Mouse (Mus musculus) retina, postnatal 7 days (tissue): ENCODE results near the gene Slco3a1.

ENCODE experiments used
- DNase-seq: peaks from one replicate; pipeline ENCODE4 v3.0.0-alpha.2; 2012; ENCODE audit warnings: low read depth, low spot score

The Slco3a1 gene

DNA sequence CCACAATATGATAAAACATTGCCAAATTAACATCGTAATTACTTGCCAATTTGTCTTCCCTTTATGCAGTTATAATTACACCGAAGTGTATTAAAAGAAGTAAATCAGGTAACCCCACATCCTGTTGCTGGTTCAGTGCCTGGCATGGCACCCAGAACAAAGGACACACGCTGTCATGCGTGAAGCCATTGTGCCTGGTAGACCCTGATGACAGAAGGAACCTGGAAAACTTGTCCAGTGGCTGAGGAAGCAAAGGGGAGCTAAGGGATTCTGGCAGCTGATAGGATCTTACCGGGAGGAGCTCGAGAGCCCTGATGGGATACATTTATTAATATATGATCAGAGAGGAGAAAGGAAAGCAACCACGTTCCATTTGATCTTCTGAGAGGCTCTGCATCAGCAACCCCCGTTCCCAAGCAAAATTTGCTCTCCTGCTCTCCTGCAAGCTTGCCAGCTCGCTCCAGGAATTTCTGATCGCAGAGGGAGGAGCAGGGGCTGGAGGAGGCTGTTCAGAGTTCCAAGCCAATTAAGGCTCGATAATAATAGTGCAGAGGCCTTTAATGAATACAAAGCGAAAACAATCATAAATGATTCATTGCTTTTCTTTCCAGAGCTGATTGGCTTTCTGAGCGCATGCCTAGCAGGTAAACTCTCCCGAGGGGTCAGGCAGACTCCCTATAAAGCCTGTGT lies 250.8 kb downstream of the Slco3a1 start:
- no peak for DNase-seq

DNA sequence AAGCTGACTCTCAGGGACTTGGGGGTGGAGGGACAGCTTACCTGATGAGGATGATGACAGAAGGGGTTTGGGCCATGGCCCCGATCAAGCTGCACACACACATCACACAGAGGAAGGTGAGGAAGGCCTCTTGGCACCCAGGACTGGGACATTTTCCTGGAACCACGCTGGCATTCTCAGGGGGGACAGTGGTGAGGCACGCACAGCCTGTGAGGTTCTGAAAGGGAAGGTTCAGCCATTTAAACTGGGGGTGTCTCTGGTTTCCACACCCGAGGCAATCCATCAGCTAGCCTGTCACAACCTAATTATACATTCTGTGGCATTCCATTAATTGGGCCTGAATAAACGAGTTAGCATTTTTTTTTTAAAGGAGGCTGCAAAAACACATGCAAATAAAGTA lies 251.5 kb downstream of the Slco3a1 start:
- DNase-seq, result no peak

DNA sequence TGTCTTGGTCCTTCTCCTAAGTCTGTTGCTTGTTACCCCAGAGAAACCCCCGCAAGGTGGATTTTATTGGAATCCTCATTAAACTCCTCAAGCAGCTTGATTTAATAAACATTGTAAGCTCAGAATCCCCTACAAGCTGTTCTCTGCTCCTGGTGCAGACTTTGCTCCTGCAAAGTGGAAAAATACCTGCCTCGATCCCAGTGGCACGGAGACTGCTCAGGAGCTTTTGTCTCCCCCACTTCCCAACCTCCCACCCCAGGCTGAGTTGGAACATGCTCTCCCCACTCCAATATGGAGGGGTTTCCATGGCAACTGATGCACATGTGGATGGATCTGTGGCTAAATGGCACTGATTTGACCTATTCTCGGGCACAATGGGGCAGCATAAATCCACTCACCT lies 268.0 kb downstream of the Slco3a1 start:
- no peak for DNase-seq

DNA sequence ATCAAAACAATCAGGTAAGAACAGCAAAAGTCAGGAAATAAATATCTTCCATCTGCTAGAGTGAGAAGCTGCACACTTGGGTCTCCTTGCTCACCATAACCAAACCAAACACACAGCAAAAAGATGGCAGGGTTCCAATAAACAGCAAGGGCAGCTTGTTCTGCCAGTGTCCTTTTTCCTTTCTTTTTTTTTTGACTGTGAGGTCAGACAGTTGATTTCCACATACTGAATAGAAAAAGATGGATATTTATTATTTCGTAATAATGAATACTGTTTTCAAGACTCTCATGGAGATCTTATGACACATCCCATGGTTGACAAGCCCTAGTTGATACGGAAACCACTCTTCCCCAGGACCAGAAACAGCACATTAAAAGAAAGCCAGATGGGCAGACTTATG lies 274.2 kb downstream of the Slco3a1 start:
- DNase-seq, result no peak

DNA sequence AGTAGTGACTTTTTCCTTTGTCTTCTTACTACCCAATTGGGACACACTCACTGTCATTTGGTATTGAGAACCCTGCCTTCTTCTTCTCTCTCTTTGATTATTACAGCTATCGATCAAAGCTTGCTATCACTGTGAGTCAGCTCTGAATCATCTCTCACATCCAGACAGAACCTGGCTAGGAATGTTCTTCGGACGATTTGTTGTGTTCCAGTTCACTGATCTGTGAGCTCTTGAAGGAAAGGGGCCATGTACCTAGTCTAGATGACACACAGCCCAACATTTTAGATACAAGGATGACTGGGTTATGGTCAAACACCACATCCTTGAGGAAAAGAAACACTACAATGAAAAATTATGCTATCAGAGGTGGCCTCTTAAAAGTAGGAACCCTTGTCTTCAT lies 275.2 kb downstream of the Slco3a1 start:
- no peak for DNase-seq

DNA sequence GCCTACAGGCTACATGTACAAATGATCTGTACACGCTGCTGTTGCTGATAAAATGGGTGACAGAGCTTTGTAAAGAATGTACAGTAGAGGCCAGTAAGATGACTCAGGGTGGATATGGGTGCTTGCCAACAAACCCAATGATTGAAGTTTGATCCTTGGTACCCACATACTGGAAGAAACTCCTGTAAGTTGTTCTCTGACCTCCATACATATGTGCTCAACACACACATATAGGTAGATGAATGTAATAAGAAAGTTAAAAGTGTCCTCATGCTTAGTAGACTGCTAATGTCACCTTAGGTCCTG lies 284.5 kb downstream of the Slco3a1 start:
- DNase-seq, result no peak

DNA sequence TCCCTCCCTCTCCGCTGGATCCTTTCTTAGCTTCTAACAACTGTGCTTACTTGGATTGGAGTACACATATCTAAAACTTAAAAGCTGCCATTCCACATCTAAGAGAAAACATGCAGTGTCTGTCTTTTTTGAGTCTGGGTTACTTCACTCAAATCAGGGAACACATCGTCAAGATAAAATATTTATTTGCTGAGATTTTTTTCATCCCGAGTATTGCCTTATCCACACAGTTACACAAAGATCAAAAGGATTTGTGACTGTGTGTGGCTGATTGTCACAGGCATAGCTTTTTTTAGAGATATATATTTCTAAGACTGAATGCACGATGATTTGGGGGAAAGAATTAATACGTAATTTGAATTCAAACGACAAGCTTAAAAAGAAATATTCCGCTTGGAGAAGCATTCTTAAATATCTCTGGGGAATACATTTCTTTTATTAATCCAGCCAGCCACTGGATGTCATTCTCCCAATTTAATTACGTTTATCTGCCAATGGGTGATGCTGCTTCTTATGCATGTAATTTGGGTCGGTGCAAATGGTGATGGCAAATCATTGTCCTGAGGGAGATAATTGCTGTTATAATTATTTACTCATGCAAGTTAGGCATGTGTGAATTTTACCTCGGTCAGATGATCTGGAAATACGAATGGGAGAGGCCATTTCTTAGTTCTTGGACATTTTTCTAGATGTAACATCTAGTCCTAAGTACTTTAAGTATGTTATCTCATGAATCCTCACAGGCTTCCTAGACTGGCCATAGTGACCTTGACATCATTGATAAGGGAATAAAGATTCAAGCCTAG lies 285.1 kb downstream of the Slco3a1 start:
- DNase-seq, result no peak

DNA sequence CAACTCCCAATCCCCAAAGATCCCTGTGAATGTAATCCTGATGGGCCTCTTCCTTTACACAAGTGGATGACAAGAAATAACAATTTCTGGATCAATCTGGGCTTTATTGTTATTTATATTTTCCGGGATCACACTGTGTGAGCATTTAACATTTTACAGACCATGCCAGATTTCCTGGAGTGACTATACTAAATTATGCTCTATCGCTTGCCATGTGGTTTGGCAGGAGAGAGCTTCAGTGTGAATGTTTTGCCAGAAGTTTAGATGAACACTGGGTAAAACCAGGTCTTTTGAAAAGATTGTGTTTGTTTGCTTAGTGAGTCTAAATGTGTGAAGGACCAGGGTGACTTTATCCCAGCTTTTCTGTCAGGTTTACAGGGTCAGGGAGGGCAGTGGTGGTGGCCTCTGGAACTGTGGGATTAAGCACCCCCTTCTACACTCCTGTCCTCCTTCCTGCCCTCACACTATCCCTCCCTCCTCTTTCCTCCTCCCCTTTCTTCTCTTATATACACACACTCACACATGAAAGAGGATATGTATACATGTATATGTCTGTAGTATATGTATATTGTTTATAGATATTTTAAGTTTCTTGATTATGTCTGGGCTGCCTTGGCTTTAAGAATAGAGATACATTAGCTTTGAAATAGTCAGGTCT lies 287.9 kb downstream of the Slco3a1 start:
- DNase-seq, result no peak

DNA sequence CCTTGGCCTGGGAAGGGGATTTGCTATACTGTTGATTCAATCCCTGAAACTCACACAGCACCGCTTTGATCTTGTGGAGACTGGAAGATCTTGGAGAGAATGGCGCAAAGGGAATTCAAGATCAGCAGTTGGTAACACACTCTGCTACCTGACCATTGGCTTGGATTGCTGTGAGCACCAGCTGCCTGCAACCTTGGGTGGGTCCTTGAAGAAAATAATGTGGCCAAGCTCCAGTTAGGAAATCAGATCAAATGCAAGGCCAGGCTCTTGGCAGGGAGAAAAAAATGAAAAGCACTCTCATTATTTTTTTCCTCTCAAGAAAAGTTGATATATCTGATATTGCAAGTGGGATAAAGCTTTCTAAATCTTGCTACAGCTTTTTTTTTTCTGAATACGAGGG lies 298.3 kb downstream of the Slco3a1 start:
- DNase-seq, result no peak

DNA sequence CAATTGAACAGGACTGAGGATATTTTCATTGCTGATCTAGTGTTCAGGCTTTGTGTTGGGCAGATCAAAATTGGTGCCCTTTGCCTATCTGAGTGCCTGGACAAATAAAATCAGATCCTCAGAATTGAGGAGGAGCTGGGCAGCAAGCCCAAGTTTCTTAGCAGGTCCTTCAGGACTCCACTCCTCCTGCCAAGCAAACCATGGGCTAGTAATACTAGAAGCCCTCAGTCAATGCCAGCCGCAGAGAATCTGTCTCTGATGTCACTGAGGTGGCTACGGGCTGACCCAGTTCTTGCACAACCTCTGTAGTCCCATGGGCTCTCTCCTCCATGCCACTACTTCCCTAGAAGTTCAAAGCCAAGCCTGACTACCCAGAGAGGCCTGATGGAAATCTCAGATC lies 302.5 kb downstream of the Slco3a1 start:
- DNase-seq, result no peak

DNA sequence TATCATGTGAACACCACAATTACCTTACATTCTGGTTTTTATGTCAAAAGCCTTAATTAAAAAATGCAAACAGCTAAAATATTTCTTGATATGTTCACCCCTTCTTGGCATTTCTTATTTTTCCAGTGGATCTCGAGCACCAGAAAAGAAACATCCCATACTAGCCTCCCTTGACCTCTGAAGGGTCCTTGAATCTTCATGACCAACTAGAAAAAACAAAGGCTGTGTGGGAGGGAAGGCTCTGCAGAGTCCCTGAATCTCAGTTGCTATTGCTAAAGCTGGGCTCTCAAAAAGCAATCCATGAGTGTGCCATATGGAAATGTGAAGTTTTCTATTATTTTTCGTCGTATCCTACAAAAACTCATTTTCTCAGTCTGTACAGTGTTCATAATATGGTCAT lies 313.3 kb downstream of the Slco3a1 start:
- DNase-seq, result no peak

DNA sequence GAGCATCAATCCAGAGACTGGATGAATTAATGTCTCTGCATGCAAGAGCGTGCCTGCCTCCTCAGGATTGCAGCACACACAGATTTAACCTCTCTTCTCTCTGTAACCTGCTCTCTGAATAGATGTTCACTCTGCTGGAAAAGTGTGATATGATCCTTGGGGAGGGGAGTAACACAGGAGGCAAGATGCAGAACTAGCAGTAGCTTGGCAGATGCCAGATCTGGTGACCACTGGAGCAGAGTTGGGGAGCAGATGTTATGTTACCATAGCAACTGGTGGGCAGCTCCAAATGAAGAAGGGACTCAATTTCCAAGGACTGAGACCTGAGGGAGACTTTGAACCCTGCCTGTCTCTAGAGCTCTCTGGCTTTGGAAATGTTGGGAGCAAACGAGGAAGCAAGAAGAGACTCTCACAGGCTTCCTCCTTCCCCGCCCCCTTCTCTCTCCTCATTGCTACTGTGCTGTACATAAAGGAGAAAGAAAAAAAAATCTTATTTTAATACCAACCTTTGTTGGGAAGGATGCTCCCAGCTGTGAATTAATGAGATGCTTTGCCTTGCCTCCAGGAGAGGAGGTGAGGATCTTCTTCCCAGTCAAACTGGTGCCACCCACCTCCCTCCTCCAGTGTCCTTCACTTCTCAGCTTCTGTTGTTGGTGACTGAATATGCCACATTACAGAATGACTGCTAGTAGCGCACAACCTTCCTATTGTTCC lies 314.0 kb downstream of the Slco3a1 start:
- DNase-seq, result peak; percentile 9
